Mouse (Mus musculus): ENCODE data around the gene Cldn12.

- no peak for TF ChIP-seq CTCF (IDR thresholded peaks at IDR 0.05; ENCODE audit: low read depth)
- no peak for TF ChIP-seq EP300 (IDR thresholded peaks at IDR 0.05; ENCODE audit: low read depth)
These were observed 38.6 kb downstream of the Cldn12 start for GRCm38 (mm10) chr5:5476133-5476532.

Measured in liver, embryonic 14.5 days (tissue).